Mouse (Mus musculus) heart, embryonic 14.5 days (tissue): ENCODE data around the gene Gm9774. TPM values are rescaled to one million over a fixed set of nuclear protein-coding genes. Genes with fewer than 3 reads are reported as not detected.

Source experiments
- ATAC-seq: fragments of 200-750 bp; cut with Nextera tagmentation; 2 replicates; pipeline ENCODE4 v1.8.0; 2017; ENCODE audit warnings: low read depth, moderate TSS enrichment; ENCODE audit not compliant: insufficient number of reproducible peaks, insufficient read depth, low FRiP score
- H3K27ac ChIP-seq, 2 experiments: fragments of 200-500 bp in 1 of 2; fragments of 300-500 bp in 1 of 2; sonication (generic) in 1 of 2; replicated peaks in 1 of 2; 2 replicates each; pipeline ENCODE4 v1.5.1; 2012 to 2014; ENCODE audit warnings: low read depth in 2 of 2, low read length in 2 of 2, control low read depth in 1 of 2, mild to moderate bottlenecking in 1 of 2, mixed read lengths in 1 of 2; ENCODE audit not compliant: control insufficient read depth in 1 of 2, insufficient read depth in 1 of 2
- H3K27me3 ChIP-seq: fragments of 300-500 bp; sonication (generic); 2 replicates; pipeline ENCODE4 v1.6.1; 2014; ENCODE audit warnings: mild to moderate bottlenecking, low read length, control low read depth; ENCODE audit not compliant: control insufficient read depth, insufficient read depth
- H3K36me3 ChIP-seq: fragments of 300-500 bp; sonication (generic); 2 replicates; pipeline ENCODE4 v1.6.1; 2014; ENCODE audit warnings: mild to moderate bottlenecking, control low read depth, low read length, mixed read lengths; ENCODE audit not compliant: control insufficient read depth, insufficient read depth
- H3K4me1 ChIP-seq, 2 experiments: fragments of 200-500 bp in 1 of 2; fragments of 300-500 bp in 1 of 2; sonication (generic) in 1 of 2; 2 replicates each; pipeline ENCODE4 v1.6.1; 2012 to 2014; ENCODE audit warnings: low read length in 2 of 2, control low read depth in 1 of 2, mixed read lengths in 1 of 2; ENCODE audit not compliant: control insufficient read depth in 2 of 2, insufficient read depth in 2 of 2
- H3K4me2 ChIP-seq: fragments of 300-500 bp; sonication (generic); 2 replicates; pipeline ENCODE4 v1.6.1; 2014; ENCODE audit warnings: mild to moderate bottlenecking, low read length
- H3K4me3 ChIP-seq, 2 experiments: fragments of 200-500 bp in 1 of 2; fragments of 300-500 bp in 1 of 2; sonication (generic) in 1 of 2; 2 replicates each; pipeline ENCODE4 v1.5.1; 2012 to 2014; ENCODE audit warnings: low read length in 2 of 2, mild to moderate bottlenecking in 2 of 2, control low read depth in 1 of 2, low read depth in 1 of 2, moderate library complexity in 1 of 2; ENCODE audit not compliant: control insufficient read depth in 1 of 2, insufficient read depth in 1 of 2
- H3K9ac ChIP-seq: fragments of 300-500 bp; sonication (generic); 2 replicates; pipeline ENCODE4 v1.6.1; 2014; ENCODE audit warnings: mild to moderate bottlenecking, low read length
- H3K9me3 ChIP-seq: fragments of 300-500 bp; sonication (generic); 2 replicates; pipeline ENCODE4 v1.6.1; 2016; ENCODE audit warnings: low read length, control low read depth; ENCODE audit not compliant: control insufficient read depth
- WGBS: fragments of 180-500 bp; shearing (Covaris S2); extraction: QIAGEN DNeasy Blood & Tissue Kit; methylation state at CpG from one replicate; pipeline ENCODE4 v1.1.7; 2014; 5-methylcytosine and 5-hydroxymethylcytosine counted together
- polyA plus RNA-seq: library from polyadenylated mRNA; unstranded; fragments of >200 nt; fragmentation: Nextera tagmentation; extraction: Ambion mirVana; gene quantifications from 2 replicates; pipeline ENCODE4 v1.2.1, GENCODE M21; 2014

Gene Gm9774
- polyA plus RNA-seq = 5.2 and 5.9 TPM in 2 replicates

DNA sequence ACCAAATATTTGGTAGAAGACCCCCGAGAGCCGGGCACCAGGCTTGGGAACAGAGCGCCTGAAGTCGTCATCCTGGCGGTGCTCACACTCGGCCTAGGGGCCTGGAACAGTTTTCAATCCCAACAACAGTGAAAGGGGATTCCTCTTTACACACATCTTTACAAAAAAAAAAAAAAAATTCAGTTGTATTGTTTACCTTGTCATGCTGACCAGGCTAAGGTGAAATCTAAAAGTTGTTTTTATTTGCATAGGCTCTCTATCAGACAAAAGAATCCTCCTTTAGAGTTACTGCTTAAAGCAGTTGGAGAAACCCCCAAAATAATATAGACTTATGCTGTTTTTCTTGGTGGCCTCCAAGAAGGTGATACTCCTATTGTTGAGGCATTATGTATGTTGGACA, at the start of gene Gm9774:
Gene Gm9774, minus strand, starts transcription at position 101 of the 400 bp plus-strand sequence.
- WGBS = 87% methylated on average over 6 of the region's 6 CpGs
- no peak within 1 kb of the TSS for H3K4me3 ChIP-seq
- H3K27me3 ChIP-seq = no peaks in the 10 kb centered on the region
- no peaks in the 10 kb centered on the region for H3K4me1 ChIP-seq
- H3K4me2 ChIP-seq = no peak within 1 kb of the TSS
- ATAC-seq = no peak
- H3K36me3 ChIP-seq = no peaks in the 10 kb centered on the region
- H3K27ac ChIP-seq = no peak within 1 kb of the TSS
- no peaks in the 10 kb centered on the region for H3K9me3 ChIP-seq
- H3K9ac ChIP-seq = no peak within 1 kb of the TSS

DNA sequence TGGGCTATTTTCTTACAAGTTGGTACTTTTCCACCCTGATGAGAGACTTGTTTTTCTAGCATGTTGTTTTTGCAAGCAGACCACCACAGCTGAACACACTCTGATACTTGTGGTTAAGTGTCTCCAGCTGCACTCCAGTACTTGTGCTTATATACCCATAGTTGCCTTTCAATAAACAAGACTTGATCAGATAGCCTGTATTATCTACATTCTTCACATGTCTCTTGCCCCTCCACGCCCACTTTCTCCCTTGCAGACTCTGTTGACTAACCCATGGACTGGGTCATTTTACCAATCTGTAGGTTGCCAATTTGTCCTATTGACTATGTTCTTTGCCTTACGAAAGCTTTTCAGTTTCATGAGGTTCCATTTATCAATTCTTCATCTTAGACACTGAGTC, 40.9 kb upstream of the Gm9774 start:
- WGBS = 80% methylated on average over 2 of the region's 2 CpGs

DNA sequence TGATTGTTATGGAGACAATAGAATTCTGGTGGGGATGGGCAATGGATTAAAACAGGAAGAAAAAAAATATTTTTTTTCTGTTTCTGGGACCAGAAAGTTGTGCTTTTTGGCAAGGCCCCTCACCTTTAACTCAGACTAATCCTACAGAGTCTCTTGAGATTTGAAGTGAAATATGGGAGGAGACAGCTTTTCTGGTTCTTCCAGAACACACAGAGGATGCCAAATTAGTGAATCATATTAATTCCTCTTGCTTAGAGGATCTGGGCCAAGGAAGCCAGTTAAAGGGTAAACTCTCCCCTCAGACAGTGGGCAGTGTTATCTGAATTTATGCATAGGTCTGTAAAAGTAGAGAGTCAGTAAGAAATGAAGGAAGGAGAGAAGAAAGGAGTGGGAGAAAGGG, 38.2 kb upstream of the Gm9774 start:
- no peak overlapping the region for H3K9ac ChIP-seq
- H3K4me1 ChIP-seq = no peaks in the 10 kb centered on the region
- no peaks in the 10 kb centered on the region for H3K9me3 ChIP-seq
- no peak overlapping the region for H3K27ac ChIP-seq
- no peaks in the 10 kb centered on the region for H3K27me3 ChIP-seq
- no peak overlapping the region for H3K4me3 ChIP-seq
- no peaks in the 10 kb centered on the region for H3K36me3 ChIP-seq
- no peak overlapping the region for H3K4me2 ChIP-seq
- ATAC-seq = no peak

More for the DNA sequence above, 40.9 kb upstream of the Gm9774 start:
- Histone ChIP-seq H3K27me3 (no peaks in the 10 kb centered on the region), H3K4me3 (no peak overlapping the region), H3K4me1 (no peaks in the 10 kb centered on the region), H3K27ac (no peak overlapping the region), H3K36me3 (no peaks in the 10 kb centered on the region), H3K4me2 (no peak overlapping the region), H3K9me3 (no peaks in the 10 kb centered on the region), H3K9ac (no peak overlapping the region)
- ATAC-seq = no peak

DNA sequence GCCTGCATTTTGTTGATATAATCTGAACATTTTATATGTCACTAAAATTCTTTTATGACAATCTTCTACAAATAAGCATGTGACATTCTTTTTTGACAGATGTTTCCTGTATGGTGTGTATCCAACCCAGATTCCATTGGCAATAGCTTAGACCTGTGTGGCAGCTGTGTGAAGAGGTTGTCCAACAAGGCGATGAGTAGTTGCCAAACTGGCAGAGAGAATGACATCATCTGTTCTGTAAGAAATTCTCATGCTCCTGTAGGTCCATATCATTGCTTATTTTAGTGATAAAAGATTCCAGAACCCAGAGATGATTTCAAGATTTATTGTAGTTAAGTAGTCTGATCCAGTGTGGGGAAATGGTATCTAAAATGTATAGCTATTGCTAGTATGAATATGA, 37.4 kb upstream of the Gm9774 start:
- 64% methylated on average over 1 of the region's 1 CpGs for WGBS
- Histone ChIP-seq H3K27ac (no peak overlapping the region), H3K9me3 (no peaks in the 10 kb centered on the region), H3K36me3 (no peaks in the 10 kb centered on the region), H3K4me2 (no peak overlapping the region), H3K4me1 (no peaks in the 10 kb centered on the region), H3K4me3 (no peak overlapping the region), H3K9ac (no peak overlapping the region), H3K27me3 (no peaks in the 10 kb centered on the region)
- no peak for ATAC-seq

DNA sequence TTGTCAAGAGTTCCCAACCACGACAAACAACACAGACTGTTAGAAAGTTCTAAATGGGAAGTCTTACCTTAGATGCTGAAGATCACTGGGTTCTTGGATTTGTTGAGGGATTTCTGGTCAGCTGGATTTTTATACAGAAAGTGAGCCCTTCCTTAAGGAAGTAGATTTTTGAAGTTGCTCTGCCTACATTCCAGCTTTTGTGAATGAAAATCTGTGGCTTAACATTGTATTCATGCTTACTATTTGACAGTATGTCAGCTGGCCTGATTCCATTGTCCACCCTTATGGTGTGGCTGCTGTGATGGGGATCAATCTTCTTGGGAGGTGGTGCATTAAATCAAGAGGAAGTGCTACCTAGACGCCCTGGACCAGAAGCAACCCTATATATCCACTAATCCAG, 29.4 kb upstream of the Gm9774 start, which contains the start of gene Sprr3:
Gene Sprr3, minus strand, starts transcription at position 101 of the 400 bp plus-strand sequence.
- H3K4me3 ChIP-seq = no peak within 1 kb of the TSS
- no peak within 1 kb of the TSS for H3K9ac ChIP-seq
- H3K27me3 ChIP-seq = no peaks in the 10 kb centered on the region
- H3K9me3 ChIP-seq = no peaks in the 10 kb centered on the region
- no peaks in the 10 kb centered on the region for H3K4me1 ChIP-seq
- no peak within 1 kb of the TSS for H3K4me2 ChIP-seq
- no peak for ATAC-seq
- no peak within 1 kb of the TSS for H3K27ac ChIP-seq
- 61% methylated on average over 2 of the region's 2 CpGs for WGBS
- H3K36me3 ChIP-seq = no peaks in the 10 kb centered on the region

DNA sequence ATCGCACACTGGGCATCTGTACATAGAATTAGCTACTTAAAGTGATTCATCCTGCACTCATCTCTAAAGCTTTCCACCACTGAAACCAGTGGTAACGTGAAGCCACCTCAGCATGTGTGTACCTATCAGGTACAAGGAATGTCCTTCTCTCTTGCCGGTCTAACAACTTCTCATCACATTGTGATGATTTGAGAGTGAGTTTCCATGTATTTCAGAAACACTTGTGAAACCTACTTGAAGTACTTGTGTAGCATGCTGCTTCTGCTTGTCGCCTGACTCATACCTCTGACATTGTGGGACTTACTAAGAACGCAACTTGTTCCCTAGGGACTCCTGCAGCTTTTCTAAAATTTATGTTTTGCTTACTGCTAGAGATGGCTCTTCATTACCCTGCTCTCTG, 25.9 kb upstream of the Gm9774 start:
- no peak overlapping the region for H3K4me3 ChIP-seq
- no peak overlapping the region for H3K27ac ChIP-seq
- no peaks in the 10 kb centered on the region for H3K9me3 ChIP-seq
- no peak for ATAC-seq
- no peak overlapping the region for H3K9ac ChIP-seq
- no peaks in the 10 kb centered on the region for H3K27me3 ChIP-seq
- WGBS = 44% methylated on average over 5 of the region's 5 CpGs
- no peaks in the 10 kb centered on the region for H3K4me1 ChIP-seq
- H3K4me2 ChIP-seq = no peak overlapping the region
- no peaks in the 10 kb centered on the region for H3K36me3 ChIP-seq

DNA sequence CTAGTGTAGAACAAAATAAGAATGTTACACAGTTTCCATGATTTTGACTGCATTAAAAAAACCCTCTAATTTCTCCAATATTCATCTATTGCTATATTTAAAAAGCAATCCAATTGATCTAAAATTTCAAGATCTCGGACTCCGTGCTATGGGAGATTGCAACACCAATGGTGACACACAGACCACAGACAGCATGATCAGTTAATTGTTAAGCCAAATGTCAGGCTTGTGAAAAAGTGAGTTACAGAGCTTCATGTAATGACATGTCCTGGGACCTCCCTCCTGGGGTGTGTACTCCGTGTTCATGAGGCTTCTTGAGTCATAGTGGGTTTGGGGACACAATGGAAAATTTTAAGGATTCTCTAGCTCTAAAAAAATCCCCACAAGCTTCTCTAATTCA, 11.0 kb upstream of the Gm9774 start:
- Histone ChIP-seq H3K9me3 (no peaks in the 10 kb centered on the region), H3K9ac (no peak overlapping the region), H3K4me3 (no peak overlapping the region), H3K27ac (no peak overlapping the region), H3K27me3 (no peaks in the 10 kb centered on the region), H3K36me3 (no peaks in the 10 kb centered on the region), H3K4me2 (no peak overlapping the region), H3K4me1 (no peaks in the 10 kb centered on the region)
- 80% methylated on average over 3 of the region's 3 CpGs for WGBS
- ATAC-seq = no peak

DNA sequence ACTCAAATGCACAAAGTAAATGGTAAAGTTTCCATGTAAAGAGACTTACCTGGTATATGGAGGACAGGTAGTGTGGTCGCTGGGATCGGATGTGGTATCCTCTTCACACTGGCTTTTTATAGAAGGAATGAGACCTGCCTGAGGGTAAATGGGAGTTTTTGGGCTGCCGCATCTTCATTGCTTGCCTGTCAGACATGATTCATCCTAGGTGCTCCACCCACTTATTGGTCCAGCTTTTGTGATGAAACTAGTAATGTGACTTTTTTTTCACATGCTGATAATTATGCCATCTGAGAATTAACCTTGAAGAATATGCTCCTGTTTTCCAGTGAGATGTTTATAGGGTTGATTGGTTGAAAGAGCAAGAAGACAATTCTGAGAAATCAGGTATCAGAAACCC, 9.5 kb upstream of the Gm9774 start, which contains the start of gene Sprr1b:
Gene Sprr1b, minus strand, starts transcription at position 101 of the 400 bp plus-strand sequence.
- no peaks in the 10 kb centered on the region for H3K36me3 ChIP-seq
- 89% methylated on average over 3 of the region's 3 CpGs for WGBS
- no peak for ATAC-seq

More for the DNA sequence above, 9.5 kb upstream of the Gm9774 start, which contains the start of gene Sprr1b:
- Histone ChIP-seq H3K9me3 (no peaks in the 10 kb centered on the region), H3K4me1 (no peaks in the 10 kb centered on the region), H3K27ac (no peak within 1 kb of the TSS), H3K4me2 (no peak within 1 kb of the TSS), H3K4me3 (no peak within 1 kb of the TSS), H3K9ac (no peak within 1 kb of the TSS), H3K27me3 (no peaks in the 10 kb centered on the region)
